Mouse (Mus musculus): Measurements from ENCODE around the gene Bicc1.

The Bicc1 gene

DNA sequence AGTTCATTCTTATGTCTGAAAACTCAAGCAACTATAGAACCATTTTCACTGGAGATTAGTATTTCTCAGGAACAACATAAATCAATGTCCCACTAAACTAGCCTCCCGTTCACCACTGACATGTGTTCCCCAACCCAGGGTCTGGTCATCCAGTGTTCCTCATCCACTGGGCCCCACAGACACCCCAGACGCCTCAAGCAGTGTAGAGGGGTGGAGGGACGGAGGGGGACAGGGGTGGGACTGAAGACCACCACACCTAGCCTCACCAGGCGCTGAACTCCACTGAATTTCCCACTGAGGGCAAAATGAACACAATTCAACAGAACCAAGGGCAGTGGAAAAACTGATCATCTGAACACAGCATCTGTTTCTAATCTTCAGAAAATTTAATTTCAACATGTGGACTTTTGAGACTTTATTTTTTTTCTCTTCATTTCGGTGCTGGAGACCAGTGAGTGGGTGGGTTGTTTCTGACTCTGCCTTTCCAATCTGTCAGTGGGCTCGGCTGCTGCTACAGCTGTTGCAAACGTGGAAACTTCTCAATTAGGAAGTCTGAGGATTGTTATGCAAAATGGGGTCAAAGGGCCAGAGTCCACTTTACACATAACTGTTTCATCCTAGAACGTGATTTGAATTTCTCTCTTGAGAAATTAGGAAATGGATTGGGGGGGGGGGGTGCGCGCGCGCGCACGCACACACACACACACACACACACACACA, 21.2 kb downstream of the Bicc1 start:
- ChIA-PET CTCF (no interaction called here), POLR2A (no interaction called here)

DNA sequence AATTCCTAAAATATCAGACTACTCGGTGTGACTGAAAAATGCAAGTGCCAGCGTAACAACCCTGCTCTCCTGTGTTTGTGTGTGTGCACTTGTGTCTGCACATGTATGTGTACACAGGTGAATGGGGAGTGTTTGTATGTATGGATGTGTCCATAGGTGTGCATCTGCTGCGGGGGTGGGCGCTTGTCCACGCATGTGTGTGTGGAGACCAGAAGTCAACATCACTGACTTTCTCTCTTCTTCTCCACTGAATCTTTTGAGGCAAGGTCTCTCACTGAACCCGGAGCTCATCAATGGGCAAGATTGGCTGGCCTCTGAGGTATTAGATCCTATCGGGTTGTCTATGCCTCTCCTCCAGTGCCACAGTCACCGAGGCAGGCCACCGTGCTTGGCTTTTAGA, 21.9 kb downstream of the Bicc1 start:
- ChIA-PET POLR2A (no interaction called here), CTCF (no interaction called here)

DNA sequence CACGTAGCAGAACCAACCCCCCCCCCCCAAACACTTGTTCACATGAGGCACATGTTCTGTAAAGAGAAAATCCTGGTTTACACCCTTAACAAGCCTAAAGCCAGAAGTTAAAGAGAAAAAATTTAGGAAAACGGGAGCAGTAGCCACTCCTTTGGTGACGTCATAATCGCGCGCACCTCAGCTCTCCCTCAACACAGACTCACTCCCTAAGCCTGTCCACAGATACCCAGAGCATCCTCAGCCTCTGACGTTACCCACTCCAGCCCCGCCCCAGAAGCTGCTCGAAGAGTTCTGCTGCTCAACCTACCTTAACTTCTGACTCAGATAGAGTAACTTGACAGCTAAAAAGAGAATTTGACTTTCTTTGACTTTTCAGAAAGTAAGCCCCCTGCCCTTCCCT, 28.2 kb downstream of the Bicc1 start:
- ChIA-PET POLR2A (interaction anchor here in 1 of 4 experiments (0.6 kb wide), 1 partner anchor 86 kb away, joined by 5 read pairs; no protein-coding TSS in a partner anchor), CTCF (interaction anchor here in 1 of 4 experiments (0.6 kb wide), 1 partner anchor 38 kb away, joined by 3 read pairs; no protein-coding TSS in a partner anchor)

DNA sequence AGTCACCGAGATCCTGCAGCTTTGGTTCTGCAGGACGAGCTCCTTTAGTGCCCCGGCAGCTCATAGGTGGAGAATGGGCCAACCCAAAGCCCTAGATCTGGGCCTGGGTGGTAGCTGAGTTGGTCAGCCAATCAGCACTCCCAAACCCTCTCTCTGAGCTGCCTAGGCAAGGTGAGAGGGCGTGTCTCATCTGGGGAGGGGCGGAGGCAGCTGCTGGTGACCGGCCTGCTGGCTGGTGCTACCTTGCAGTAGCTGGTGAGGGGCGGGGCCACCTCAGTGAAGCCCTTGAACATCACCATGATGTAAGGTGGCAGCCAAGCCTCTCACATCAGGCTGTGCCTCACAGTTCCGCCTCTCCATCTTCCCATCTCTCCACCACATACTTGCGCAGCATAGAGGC, 29.2 kb downstream of the Bicc1 start:
- ChIA-PET POLR2A (interaction anchor here in 2 of 4 experiments (0.6 to 1.3 kb wide), 5 partner anchors 10 to 79 kb away, joined by 3 to 4 read pairs (median 3); no protein-coding TSS in a partner anchor), CTCF (interaction anchor here in 3 of 4 experiments (0.7 to 1.0 kb wide), 4 partner anchors 25 to 96 kb away, joined by 3 read pairs; no protein-coding TSS in a partner anchor)

DNA sequence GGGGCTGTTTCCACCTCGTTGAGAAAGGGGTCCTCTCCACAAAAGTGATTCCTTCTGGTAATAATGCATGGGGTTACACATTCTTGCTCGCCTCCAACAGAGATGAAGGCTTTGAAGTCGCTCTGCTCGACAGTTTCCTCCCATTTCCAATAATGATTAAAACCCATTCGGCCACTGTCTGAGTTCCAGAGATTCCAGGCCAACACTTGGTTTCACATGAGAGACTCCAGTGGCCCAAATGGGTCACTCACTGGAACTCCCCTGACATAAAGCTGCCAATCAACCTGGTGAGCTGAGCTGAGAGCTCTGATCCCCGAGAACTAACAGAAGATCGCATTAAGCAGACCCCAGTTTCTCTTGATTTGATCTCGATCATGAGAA, 31.6 kb downstream of the Bicc1 start:
- ChIA-PET CTCF (interaction anchor here in 1 of 4 experiments (0.7 kb wide), 1 partner anchor 90 kb away, joined by 3 read pairs; no protein-coding TSS in a partner anchor), POLR2A (no interaction called here)

DNA sequence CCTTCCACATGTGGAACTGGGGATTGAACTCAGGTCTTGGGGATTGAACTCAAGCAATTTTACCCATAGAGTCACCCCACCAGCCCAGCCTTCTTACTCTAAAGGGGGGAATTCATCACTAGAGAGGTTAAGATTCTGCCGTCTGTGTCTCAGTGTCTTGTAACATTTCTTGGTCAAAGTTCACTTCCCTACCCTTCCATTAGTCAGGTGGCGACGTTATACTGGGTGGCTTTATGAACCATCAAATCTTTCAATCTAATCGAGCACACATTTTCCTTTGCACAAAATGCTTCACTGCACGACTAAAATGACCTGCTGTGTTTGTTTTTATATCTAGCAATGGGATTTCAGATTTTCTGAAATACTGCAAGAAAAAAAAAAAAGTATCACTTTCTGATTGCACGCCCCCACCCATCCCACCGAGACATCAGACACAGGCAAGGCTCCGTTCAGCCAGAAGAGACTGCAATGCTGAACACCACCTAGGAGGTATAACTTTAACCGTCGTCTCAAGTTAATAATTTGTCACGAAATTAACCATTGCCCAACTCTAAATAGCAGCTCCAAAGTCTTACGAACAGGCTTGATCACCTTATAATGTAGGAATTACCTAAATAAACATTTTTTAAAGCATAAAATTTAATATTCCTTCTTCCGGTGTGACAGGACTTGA, 32.1 kb downstream of the Bicc1 start:
- CTCF ChIA-PET = no interaction called here
- POLR2A ChIA-PET = no interaction called here

DNA sequence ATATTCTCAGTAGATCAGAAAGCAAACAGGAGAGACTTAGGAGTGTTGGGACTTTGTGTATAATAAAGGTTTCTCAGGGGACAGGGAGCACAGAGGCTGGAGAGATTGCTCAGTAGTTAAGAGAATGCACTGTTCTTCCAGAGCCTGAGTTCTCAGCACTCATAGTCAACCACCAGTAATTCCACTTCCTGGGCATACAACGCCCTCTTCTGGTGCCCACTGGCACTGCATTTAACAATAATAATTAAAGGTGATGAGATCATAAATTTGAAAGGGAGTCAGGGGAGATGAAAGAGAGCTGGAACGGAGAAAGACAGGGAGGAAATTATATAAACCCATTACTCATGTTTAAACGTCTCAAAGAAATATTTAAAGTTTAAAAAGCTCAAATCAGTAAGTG, 35.5 kb downstream of the Bicc1 start:
- POLR2A ChIA-PET = no interaction called here
- CTCF ChIA-PET = interaction anchor here in 1 of 4 experiments (1.4 to 1.6 kb wide), 2 partner anchors 94 to 102 kb away, joined by 4 to 5 read pairs; no protein-coding TSS in a partner anchor

DNA sequence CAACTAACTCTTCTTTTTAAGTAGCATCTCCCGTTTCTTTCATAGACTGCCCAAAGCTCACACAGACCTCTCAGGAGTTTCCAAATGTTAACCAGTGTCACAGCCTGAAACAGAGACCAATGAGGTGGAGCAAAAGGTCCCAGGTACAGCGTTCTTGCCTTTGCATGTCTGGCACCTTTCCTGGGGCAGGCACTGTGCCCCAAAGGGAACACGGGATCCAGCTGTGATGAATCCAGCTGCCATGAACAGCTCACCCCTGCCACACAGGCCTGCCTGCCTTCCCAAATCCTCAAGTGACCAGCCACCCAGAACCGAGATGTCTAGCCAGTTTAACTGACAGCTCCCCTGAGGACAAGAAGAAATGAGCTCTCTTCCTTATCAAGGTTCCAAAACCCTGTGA, 36.1 kb downstream of the Bicc1 start:
- ChIA-PET CTCF (interaction anchor here in 2 of 4 experiments (0.6 to 1.6 kb wide), 4 partner anchors 48 to 603 kb away, joined by 3 to 5 read pairs (median 4); no protein-coding TSS in a partner anchor), POLR2A (no interaction called here)

DNA sequence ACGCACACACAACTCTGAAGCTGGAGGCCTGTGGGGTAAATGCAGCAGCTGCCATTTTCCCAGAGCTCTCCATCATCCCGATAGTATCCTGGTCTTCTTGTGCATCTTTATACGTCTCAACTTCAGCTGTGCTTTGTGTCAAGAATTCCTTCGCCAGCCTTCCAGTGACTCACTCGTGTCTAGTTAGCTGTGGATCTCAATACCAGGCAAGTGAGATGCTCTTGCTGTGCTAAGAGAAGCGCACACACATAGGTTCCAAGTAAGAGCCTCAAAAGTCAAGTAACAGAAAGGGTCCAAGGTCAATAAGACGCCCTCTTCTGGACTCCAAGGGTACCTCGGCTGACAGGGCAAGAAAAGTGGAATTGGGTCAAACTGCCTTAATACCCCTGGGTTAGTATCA, 37.0 kb downstream of the Bicc1 start:
- ChIA-PET POLR2A (interaction anchor here in 1 of 4 experiments (0.6 kb wide), 1 partner anchor 180 kb away, joined by 4 read pairs; no protein-coding TSS in a partner anchor), CTCF (interaction anchor here in 1 of 4 experiments (1.6 kb wide), 1 partner anchor 49 kb away, joined by 4 read pairs; no protein-coding TSS in a partner anchor)

DNA sequence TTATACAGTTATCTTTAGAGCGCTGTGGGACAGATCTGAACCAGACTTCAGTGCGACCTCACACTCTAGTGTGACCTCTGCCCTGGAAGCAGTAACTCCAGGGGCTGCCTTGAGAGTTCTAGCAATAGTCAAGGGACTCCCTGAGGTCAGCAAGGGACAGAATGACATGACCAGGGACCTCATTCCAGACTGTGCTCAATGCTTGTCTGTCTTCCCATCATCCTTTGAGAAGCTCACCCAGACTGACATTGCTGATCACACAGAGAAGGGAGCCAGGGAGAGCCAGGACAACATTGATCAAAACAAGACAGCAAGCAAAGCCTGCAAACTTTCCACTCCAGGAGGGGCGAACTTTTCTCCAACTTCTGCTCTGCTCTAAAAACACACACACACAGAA, 38.7 kb downstream of the Bicc1 start:
- ChIA-PET CTCF (interaction anchor here in 1 of 4 experiments (0.7 kb wide), 1 partner anchor 59 kb away, joined by 3 read pairs; no protein-coding TSS in a partner anchor), POLR2A (interaction anchor here in 1 of 4 experiments (0.7 kb wide), 1 partner anchor 16 kb away, joined by 3 read pairs; no protein-coding TSS in a partner anchor)

DNA sequence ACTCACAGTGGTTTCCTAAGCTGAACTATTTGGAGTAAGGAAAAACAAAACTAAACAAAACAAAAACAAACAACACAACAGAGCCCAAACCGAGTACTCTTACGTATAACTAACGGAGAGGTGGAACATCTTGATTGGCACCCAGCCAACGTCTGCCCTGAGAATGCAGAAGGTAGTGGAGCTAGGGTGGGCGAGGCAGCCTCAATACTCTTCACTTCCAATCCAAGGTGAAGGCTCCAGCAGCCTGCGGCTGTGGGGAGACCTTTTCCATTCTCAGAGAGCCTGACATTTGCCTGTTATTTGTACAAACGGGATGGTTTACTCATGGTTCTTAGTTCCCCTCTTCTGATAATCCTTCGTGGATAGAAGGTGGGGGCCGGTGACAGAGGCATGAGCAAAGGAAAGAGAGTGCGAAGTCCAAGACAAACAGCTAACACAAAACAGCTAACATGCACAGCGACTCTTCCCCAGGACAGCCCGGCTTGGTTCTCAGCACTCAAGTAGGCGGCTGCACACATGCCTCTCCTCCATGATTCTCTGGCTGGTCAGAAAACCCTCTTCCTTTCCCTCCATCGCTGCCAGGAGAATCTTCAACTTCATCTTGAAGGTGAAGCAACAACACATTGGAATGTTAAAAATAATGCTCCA, 39.3 kb downstream of the Bicc1 start:
- CTCF ChIA-PET = interaction anchor here in 1 of 4 experiments (0.7 kb wide), 1 partner anchor 58 kb away, joined by 3 read pairs; no protein-coding TSS in a partner anchor
- POLR2A ChIA-PET = interaction anchor here in 1 of 4 experiments (0.7 kb wide), 1 partner anchor 16 kb away, joined by 3 read pairs; no protein-coding TSS in a partner anchor

DNA sequence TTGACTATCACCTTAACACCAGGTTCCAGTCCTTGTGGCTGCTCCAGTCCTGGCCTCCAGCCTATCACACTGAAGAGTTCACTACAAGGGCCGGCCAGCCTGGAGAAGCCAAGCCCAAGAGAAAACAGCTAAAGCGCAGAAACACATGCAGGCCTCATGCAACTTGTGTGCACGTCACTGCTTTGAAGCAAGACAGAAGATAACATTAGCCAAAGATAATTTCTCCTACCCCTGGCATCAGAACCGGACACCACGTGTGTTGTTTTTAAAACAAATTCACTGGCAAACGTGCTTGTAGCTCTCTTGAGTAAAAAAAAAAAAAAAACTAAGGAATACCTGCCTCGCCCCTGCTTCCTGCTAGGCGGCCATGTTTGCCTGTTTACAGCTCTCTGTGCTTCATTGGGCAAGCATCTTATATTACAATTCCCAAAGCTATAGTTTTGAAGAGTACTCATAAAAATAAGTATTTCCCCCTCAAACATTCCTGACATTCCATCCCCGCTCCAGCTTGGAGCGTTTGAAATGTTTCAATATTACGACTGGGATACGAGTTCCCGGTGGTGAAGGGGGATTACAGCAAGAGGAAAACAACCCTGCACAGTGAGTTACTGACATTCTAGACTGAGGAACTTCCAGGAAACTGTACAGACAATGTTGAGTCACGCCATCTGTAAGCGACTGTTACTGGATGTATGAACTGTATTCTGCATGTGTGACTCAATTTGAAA, 40.2 kb downstream of the Bicc1 start:
- POLR2A ChIA-PET = no interaction called here

DNA sequence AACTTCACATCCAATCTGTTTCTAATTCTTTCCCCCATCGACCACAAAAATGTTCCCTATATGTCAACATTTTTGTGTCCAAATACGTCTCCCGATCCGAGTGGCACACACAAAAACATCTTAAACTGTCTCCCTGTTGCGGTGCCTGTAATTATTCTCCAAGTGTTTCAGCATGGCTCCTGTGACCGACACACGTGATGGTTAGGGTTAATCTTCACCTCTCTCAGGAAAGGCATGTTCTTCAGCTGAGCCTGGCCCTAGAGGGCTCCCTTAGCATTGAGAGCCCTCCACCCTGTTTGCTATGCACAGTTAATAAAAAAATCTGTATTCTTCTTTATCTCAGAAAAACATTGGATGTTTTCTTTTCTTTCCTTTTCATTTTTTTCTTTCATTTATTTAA, 41.7 kb downstream of the Bicc1 start:
- CTCF ChIA-PET = no interaction called here

More for the DNA sequence above, 40.2 kb downstream of the Bicc1 start:
- CTCF ChIA-PET = interaction anchor here in 2 of 4 experiments (0.6 to 0.8 kb wide), 2 partner anchors 17 to 156 kb away, joined by 4 to 5 read pairs; no protein-coding TSS in a partner anchor

DNA sequence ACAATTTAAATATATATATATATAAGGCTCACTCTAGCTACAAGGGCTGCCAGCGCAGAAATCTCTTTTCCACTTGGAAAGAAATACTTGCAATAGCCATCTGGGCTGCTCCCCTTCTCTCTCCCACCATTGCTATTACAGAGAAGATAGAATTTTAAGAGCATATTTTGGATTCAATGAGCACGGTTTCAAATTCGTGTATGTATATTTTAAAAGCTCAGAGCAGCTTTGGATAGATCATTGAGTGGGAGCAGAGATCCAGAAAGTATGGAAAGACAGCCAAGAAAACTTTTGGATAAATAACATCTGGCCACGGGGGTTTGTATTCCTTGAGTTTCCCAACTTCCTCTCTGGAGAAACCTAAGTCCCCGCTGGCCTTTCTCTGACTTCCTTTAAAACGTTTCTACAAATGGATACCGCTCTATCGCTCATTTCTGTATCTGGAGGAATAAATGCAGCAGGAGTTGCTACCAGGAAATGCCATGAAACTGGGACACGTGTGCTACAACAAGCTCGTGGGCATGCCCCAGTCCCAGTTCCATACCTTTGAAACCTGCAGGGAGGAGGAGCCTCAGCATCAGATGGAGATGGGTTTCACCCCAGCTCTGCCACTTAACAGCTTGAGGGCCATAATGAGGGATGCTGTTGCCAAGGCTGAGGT, 45.1 kb downstream of the Bicc1 start:
- CTCF ChIA-PET = interaction anchor here in 1 of 4 experiments (0.7 kb wide), 1 partner anchor 196 kb away, joined by 3 read pairs; no protein-coding TSS in a partner anchor
- POLR2A ChIA-PET = interaction anchor here in 1 of 4 experiments (0.7 to 0.9 kb wide), 2 partner anchors 9 to 626 kb away, joined by 3 to 5 read pairs; no protein-coding TSS in a partner anchor

More for the DNA sequence above, 41.7 kb downstream of the Bicc1 start:
- POLR2A ChIA-PET = no interaction called here

DNA sequence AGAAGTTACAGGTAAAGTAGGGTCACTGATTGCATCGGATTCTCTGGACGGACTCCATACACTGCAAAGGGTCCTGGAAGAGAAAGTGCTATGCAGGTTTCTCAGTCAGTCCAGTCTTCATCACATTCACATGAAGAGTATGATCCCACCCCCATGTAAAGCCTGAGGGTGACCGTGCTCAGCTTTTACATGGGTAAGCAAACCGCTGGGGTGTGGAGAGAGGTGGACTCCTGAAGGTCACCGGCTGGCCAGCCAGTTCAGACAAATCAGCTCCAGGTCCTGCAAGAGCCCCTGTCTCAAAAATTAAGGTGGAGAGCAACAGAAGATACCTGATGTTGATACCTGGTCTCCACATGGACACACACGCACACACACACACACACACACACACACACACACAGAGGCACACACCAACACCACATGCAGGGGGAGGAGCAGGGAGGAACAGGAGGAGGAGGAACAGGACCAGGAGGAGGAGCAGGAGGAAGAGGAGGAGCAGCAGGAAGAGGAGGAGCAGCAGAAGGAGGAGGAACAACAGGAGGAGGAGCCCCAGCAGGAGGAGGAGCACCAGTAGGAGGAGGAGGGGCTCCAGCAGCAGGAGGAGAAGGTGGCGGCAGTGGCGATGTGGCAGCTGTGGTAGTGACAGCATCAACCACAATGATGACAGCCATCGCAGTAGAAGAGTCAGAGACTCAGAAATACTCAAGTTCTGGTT, 52.9 kb downstream of the Bicc1 start:
- CTCF ChIA-PET = interaction anchor here in 1 of 4 experiments (0.6 kb wide), 1 partner anchor 111 kb away, joined by 3 read pairs; no protein-coding TSS in a partner anchor
- POLR2A ChIA-PET = interaction anchor here in 1 of 4 experiments (0.7 to 2.2 kb wide), 2 partner anchors 116 to 185 kb away, joined by 4 read pairs; no protein-coding TSS in a partner anchor

DNA sequence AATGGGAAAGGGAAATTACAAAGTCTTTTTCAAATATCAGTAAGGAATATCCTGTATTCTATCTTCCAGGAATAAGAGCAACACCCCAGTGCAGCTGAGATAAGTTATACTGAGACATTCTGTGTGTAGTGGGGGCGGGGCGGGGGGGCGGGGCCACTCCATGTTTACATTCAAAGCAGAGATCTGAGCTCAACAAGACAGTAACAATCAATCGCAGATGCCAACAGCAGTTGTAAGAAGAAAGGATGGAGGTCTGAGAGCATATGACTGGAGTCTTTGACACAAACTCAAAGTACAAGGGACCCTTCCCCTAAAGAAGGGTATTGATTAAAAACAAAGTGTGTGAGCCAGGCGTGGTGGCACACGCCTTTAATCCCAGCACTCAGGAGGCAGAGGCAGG, 54.7 kb downstream of the Bicc1 start:
- POLR2A ChIA-PET = interaction anchor here in 3 of 4 experiments (0.5 to 2.2 kb wide), 6 partner anchors 15 to 182 kb away, joined by 3 to 5 read pairs (median 3); no protein-coding TSS in a partner anchor

DNA sequence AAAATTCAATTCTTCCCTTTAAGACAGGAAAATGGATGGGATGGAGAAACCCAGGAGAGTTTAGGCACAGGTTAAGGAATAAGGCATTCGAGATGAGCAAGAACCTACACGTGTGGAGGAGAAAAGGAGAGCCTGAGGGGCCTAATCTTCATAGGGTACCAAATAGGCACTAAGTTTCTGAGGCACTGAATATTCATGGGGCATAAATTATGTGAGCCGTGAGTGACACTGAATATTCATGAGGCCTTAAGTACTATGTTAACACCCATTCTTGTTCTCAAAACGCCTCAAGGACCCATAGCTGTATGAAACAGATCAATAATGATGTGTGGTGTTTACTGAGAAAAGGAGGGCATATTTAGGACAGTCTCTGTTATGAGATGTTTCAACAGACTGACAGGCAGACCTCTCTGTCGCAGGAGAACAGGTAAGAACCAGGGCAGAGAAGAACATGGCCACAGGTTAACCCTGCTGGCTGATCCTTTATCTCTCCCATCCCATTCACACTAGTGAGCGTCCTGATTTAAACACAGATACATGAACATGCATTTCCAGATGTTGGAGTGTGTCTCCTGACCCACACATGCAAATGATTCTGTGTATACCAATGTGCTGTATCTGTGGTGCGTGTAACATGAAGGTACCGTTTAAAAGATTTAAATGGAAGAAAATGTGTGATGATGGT, 58.5 kb downstream of the Bicc1 start:
- ChIA-PET POLR2A (no interaction called here), CTCF (no interaction called here)

More for the DNA sequence above, 54.7 kb downstream of the Bicc1 start:
- CTCF ChIA-PET = interaction anchor here in 2 of 4 experiments (0.5 to 1.5 kb wide), 4 partner anchors 26 to 768 kb away, joined by 3 to 7 read pairs (median 4); no protein-coding TSS in a partner anchor
